Comparison of ENCODE assay signal across 12 mouse cellular contexts in the genomic region with DNA sequence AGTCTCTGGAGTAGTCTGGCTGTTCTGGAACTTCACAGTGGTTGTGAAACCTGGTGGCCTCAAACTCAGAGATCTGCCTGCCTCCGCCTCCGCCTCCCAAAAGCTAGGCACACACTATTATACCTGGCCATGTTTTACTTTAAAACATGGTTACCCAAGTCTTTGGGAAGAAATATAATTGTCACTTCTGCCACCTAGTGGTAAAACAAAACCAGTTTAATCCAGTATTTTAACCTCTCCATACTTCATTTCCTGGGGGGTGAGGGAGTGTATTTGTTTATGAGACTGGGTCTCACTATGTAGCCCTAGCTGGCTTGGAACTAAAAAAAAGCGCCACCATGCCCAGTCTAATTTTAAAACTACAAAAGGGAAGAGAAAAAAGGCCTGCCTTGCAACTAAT. TPM values are rescaled to one million over a fixed set of nuclear protein-coding genes. Genes with fewer than 3 reads are reported as not detected.
A peak's percentile ranks its signal among the peaks of the same experiment; 100 is the strongest.
DNase-seq lines count a peak whose midpoint lies in the region; ATAC-seq and TF ChIP-seq lines count a peak whose summit lies in the region.
"Had no signal": no experiment of that assay in that cellular context is flagged by ENCODE, and none has a peak within 500 bp of the region (broad histone marks: within the 10 kb centered on the region; RNA-seq: fewer than 3 reads in every experiment).

No protein-coding gene starts in this region.

- TF ChIP-seq CTCF in heart, postnatal 0 days (IDR thresholded peaks at IDR 0.05; ENCODE audit: low read depth), result peak; percentile 42

- no peak overlapping the region for H3K9ac ChIP-seq in heart, postnatal 0 days (replicated peaks; ENCODE audit: low read depth, low read length)
- H3K9ac ChIP-seq in midbrain, embryonic 14.5 days (replicated peaks; ENCODE audit: low read length), result no peak overlapping the region
- no peak overlapping the region for H3K9ac ChIP-seq in midbrain, embryonic 13.5 days (replicated peaks)
- H3K9ac ChIP-seq: forebrain, embryonic 13.5 days; hindbrain, embryonic 15.5 days had no signal

- H3K36me3 ChIP-seq in heart, postnatal 0 days (replicated peaks; ENCODE audit: control insufficient read depth, insufficient read depth, low read length), result peaks cover 30% of the 10 kb centered on the region
- H3K36me3 ChIP-seq in midbrain, embryonic 14.5 days (ENCODE audit: control insufficient read depth, insufficient read depth, low read length), result peaks cover 60% of the 10 kb centered on the region
- peaks cover 66% of the 10 kb centered on the region for H3K36me3 ChIP-seq in midbrain, embryonic 13.5 days

- no peak overlapping the region for H3K4me2 ChIP-seq in heart, postnatal 0 days (ENCODE audit: low read depth, low read length)
- H3K4me2 ChIP-seq in midbrain, embryonic 14.5 days (ENCODE audit: low read length), result no peak overlapping the region
- no peak overlapping the region for H3K4me2 ChIP-seq in midbrain, embryonic 13.5 days (replicated peaks)
- H3K4me2 ChIP-seq: forebrain, embryonic 13.5 days; hindbrain, embryonic 15.5 days had no signal

- TF ChIP-seq EP300 in heart, postnatal 0 days (IDR thresholded peaks at IDR 0.05; ENCODE audit: low read depth), result no peak

- no peak overlapping the region for H3K4me3 ChIP-seq in heart, postnatal 0 days (ENCODE audit: low read depth, low read length)
- no peak overlapping the region for H3K4me3 ChIP-seq in midbrain, embryonic 14.5 days (replicated peaks; ENCODE audit: low read depth, low read length)
- no peak overlapping the region for H3K4me3 ChIP-seq in midbrain, embryonic 13.5 days (replicated peaks)
- H3K4me3 ChIP-seq: forebrain, embryonic 13.5 days; hindbrain, embryonic 15.5 days had no signal

- H3K27me3 ChIP-seq in heart, postnatal 0 days (ENCODE audit: control insufficient read depth, insufficient read depth, low read length), result no peaks in the 10 kb centered on the region
- H3K27me3 ChIP-seq in midbrain, embryonic 14.5 days (ENCODE audit: control insufficient read depth, insufficient read depth, low read length), result no peaks in the 10 kb centered on the region
- no peaks in the 10 kb centered on the region for H3K27me3 ChIP-seq in midbrain, embryonic 13.5 days
- H3K27me3 ChIP-seq: forebrain, embryonic 13.5 days; hindbrain, embryonic 15.5 days had no signal

- no peak for ATAC-seq in heart, postnatal 0 days (ENCODE audit: insufficient read depth, low read depth)
- no peak for ATAC-seq in midbrain, embryonic 14.5 days (ENCODE audit: low FRiP score, low TSS enrichment)
- no peak for ATAC-seq in midbrain, embryonic 13.5 days
- no peak for ATAC-seq in erythroid progenitor cell, adult 5-6 weeks (replicated peaks; ENCODE audit: low FRiP score, poor library complexity, severe bottlenecking)
- ATAC-seq: forebrain, embryonic 13.5 days had no signal

- no peaks in the 10 kb centered on the region for H3K9me3 ChIP-seq in heart, postnatal 0 days (replicated peaks; ENCODE audit: control insufficient read depth, low read length)
- H3K9me3 ChIP-seq in midbrain, embryonic 14.5 days (ENCODE audit: control insufficient read depth, low read length), result no peaks in the 10 kb centered on the region
- no peaks in the 10 kb centered on the region for H3K9me3 ChIP-seq in midbrain, embryonic 13.5 days
- H3K9me3 ChIP-seq: forebrain, embryonic 13.5 days; hindbrain, embryonic 15.5 days had no signal

- H3K27ac ChIP-seq in heart, postnatal 0 days (ENCODE audit: low read depth), result no peak overlapping the region
- no peak overlapping the region for H3K27ac ChIP-seq in midbrain, embryonic 14.5 days (replicated peaks; ENCODE audit: low read depth, low read length)
- no peak overlapping the region for H3K27ac ChIP-seq in midbrain, embryonic 13.5 days
- H3K27ac ChIP-seq: forebrain, embryonic 13.5 days; hindbrain, embryonic 15.5 days had no signal

- WGBS in heart, postnatal 0 days, result 85% methylated on average over 3 of the region's 3 CpGs
- WGBS in midbrain, embryonic 14.5 days, result 93% methylated on average over 3 of the region's 3 CpGs
- 98% methylated on average over 3 of the region's 3 CpGs for WGBS in midbrain, embryonic 13.5 days

- no peaks in the 10 kb centered on the region for H3K4me1 ChIP-seq in heart, postnatal 0 days (ENCODE audit: control insufficient read depth, insufficient read depth)
- H3K4me1 ChIP-seq in midbrain, embryonic 14.5 days (ENCODE audit: control insufficient read depth, insufficient read depth, low read length), result 0 out of 2 replicates have a peak, but pooled peaks cover under 1% of the 10 kb centered on the region
- no peaks in the 10 kb centered on the region; the same call in 1 of the 2 replicates for H3K4me1 ChIP-seq in midbrain, embryonic 13.5 days (replicated peaks)
- H3K4me1 ChIP-seq: hindbrain, embryonic 15.5 days had no signal

- no peak for DNase-seq in heart, postnatal 0 days (ENCODE audit: low spot score)
- DNase-seq in heart, adult 8-10 months (ENCODE audit: low spot score), result no peak
- DNase-seq in midbrain, embryonic 14.5 days, result peak; percentile 70
- DNase-seq in adipocyte (ENCODE audit: low spot score), result peak; percentile 59
- no peak for DNase-seq in urinary bladder, adult 2 months (ENCODE audit: low spot score)
- DNase-seq: cerebellum, postnatal 36 days; right cerebral cortex, adult 18-20 months had no signal

RNA-seq across cellular contexts. Expression of gene Pcgf6, which starts 7.1 kb away (rescaled TPM):
- total RNA-seq in heart, postnatal 0 days (2014; rRNA removed; ENCODE audit: low replicate concordance), result 3.3 and 4.3 TPM in 2 replicates
- 4.1 and 4.2 TPM in 2 replicates for polyA plus RNA-seq in heart, postnatal 0 days (2015; fragmentation: Nextera tagmentation; extraction: Ambion mirVana)
- 1 to 10 TPM; 3.2 to 3.7 (median 3.3) TPM for total RNA-seq in heart, adult 8-10 months (2022)
- polyA plus RNA-seq in midbrain, embryonic 14.5 days (2014; fragmentation: Nextera tagmentation; extraction: Ambion mirVana), result 32.2 and 33.6 TPM in 2 replicates
- polyA plus RNA-seq in midbrain, embryonic 13.5 days (2015; fragmentation: Nextera tagmentation; extraction: Ambion mirVana), result 28.9 and 31.2 TPM in 2 replicates
- 25.4 and 34.1 TPM in 2 replicates for polyA plus RNA-seq in urinary bladder, adult 2 months (2012; rRNA removed)
- 6.7 and 8.6 TPM in 2 replicates for total RNA-seq in erythroid progenitor cell, adult 5-6 weeks (2015; ENCODE audit: low replicate concordance)
- 0.61 and 1.4 TPM in 2 replicates for total RNA-seq in erythroid progenitor cell, adult 5-6 weeks (2017; ENCODE audit: low replicate concordance)

RNA-seq across cellular contexts. Expression of gene Taf5, which starts 23.9 kb away (rescaled TPM):
- total RNA-seq in heart, postnatal 0 days (2014; rRNA removed; ENCODE audit: low replicate concordance), result 5.1 and 7.0 TPM in 2 replicates
- 1.2 and 1.5 TPM in 2 replicates for polyA plus RNA-seq in heart, postnatal 0 days (2015; fragmentation: Nextera tagmentation; extraction: Ambion mirVana)
- total RNA-seq in heart, adult 8-10 months (2022), result 1 to 10 TPM; 1.9 to 2.9 (median 2.1) TPM
- 8.8 and 10.5 TPM in 2 replicates for polyA plus RNA-seq in midbrain, embryonic 14.5 days (2014; fragmentation: Nextera tagmentation; extraction: Ambion mirVana)
- polyA plus RNA-seq in midbrain, embryonic 13.5 days (2015; fragmentation: Nextera tagmentation; extraction: Ambion mirVana), result 6.9 and 8.0 TPM in 2 replicates
- polyA plus RNA-seq in urinary bladder, adult 2 months (2012; rRNA removed), result 2.9 and 3.1 TPM in 2 replicates
- total RNA-seq in erythroid progenitor cell, adult 5-6 weeks (2015; ENCODE audit: low replicate concordance), result 19.5 and 19.7 TPM in 2 replicates
- 26.1 and 28.5 TPM in 2 replicates for total RNA-seq in erythroid progenitor cell, adult 5-6 weeks (2017; ENCODE audit: low replicate concordance)

RNA-seq across cellular contexts. Expression of gene Nt5c2, which starts 28.7 kb away (rescaled TPM):
- total RNA-seq in heart, postnatal 0 days (2014; rRNA removed; ENCODE audit: low replicate concordance), result 33.9 and 48.1 TPM in 2 replicates
- 92.7 and 111 TPM in 2 replicates for polyA plus RNA-seq in heart, postnatal 0 days (2015; fragmentation: Nextera tagmentation; extraction: Ambion mirVana)
- total RNA-seq in heart, adult 8-10 months (2022), result 10 to 100 TPM; 58.1 to 68.9 (median 64.7) TPM
- polyA plus RNA-seq in midbrain, embryonic 14.5 days (2014; fragmentation: Nextera tagmentation; extraction: Ambion mirVana), result 89.9 and 91.1 TPM in 2 replicates
- 96.0 and 97.2 TPM in 2 replicates for polyA plus RNA-seq in midbrain, embryonic 13.5 days (2015; fragmentation: Nextera tagmentation; extraction: Ambion mirVana)
- polyA plus RNA-seq in urinary bladder, adult 2 months (2012; rRNA removed), result 34.1 and 36.3 TPM in 2 replicates
- 26.4 and 41.4 TPM in 2 replicates for total RNA-seq in erythroid progenitor cell, adult 5-6 weeks (2015; ENCODE audit: low replicate concordance)
- 34.8 and 47.9 TPM in 2 replicates for total RNA-seq in erythroid progenitor cell, adult 5-6 weeks (2017; ENCODE audit: low replicate concordance)

RNA-seq across cellular contexts. Expression of gene Ina, which starts 29.1 kb away (rescaled TPM):
- not detected in 2 replicates for total RNA-seq in heart, postnatal 0 days (2014; rRNA removed; ENCODE audit: low replicate concordance)
- not detected in 2 replicates for polyA plus RNA-seq in heart, postnatal 0 days (2015; fragmentation: Nextera tagmentation; extraction: Ambion mirVana)
- total RNA-seq in heart, adult 8-10 months (2022), result under 1 TPM in 2 of 4 experiments, not detected in 2; 0.06 to 0.19 TPM
- polyA plus RNA-seq in midbrain, embryonic 14.5 days (2014; fragmentation: Nextera tagmentation; extraction: Ambion mirVana), result 605 and 611 TPM in 2 replicates
- 481 and 511 TPM in 2 replicates for polyA plus RNA-seq in midbrain, embryonic 13.5 days (2015; fragmentation: Nextera tagmentation; extraction: Ambion mirVana)
- 0.03 and 0.10 TPM in 2 replicates for polyA plus RNA-seq in urinary bladder, adult 2 months (2012; rRNA removed)
- total RNA-seq in erythroid progenitor cell, adult 5-6 weeks (2015; ENCODE audit: low replicate concordance), result not detected in 2 replicates
- not detected in 2 replicates for total RNA-seq in erythroid progenitor cell, adult 5-6 weeks (2017; ENCODE audit: low replicate concordance)
- total RNA-seq: heart, adult 18-20 months had no signal

RNA-seq across cellular contexts. Expression of gene Usmg5, which starts 46.8 kb away (rescaled TPM):
- total RNA-seq in heart, postnatal 0 days (2014; rRNA removed; ENCODE audit: low replicate concordance), result 1,537 and 1,673 TPM in 2 replicates
- 5,899 and 6,150 TPM in 2 replicates for polyA plus RNA-seq in heart, postnatal 0 days (2015; fragmentation: Nextera tagmentation; extraction: Ambion mirVana)
- 1,000 to 10,000 TPM; 2,439 to 2,796 (median 2,686) TPM for total RNA-seq in heart, adult 8-10 months (2022)
- polyA plus RNA-seq in midbrain, embryonic 14.5 days (2014; fragmentation: Nextera tagmentation; extraction: Ambion mirVana), result 1,314 and 1,712 TPM in 2 replicates
- polyA plus RNA-seq in midbrain, embryonic 13.5 days (2015; fragmentation: Nextera tagmentation; extraction: Ambion mirVana), result 1,460 and 1,506 TPM in 2 replicates
- polyA plus RNA-seq in urinary bladder, adult 2 months (2012; rRNA removed), result 429 and 491 TPM in 2 replicates
- total RNA-seq in erythroid progenitor cell, adult 5-6 weeks (2015; ENCODE audit: low replicate concordance), result 215 and 274 TPM in 2 replicates
- total RNA-seq in erythroid progenitor cell, adult 5-6 weeks (2017; ENCODE audit: low replicate concordance), result 74.4 and 133 TPM in 2 replicates

Comparison
In these comparisons a context has a peak if more than half of its experiments do, and no peak if none do; other contexts are left out.
1. DNase-seq: peak in midbrain, embryonic 14.5 days (single experiment) and adipocyte (single experiment); none in heart, postnatal 0 days (single experiment), heart, adult 8-10 months (single experiment) and urinary bladder, adult 2 months (single experiment).